Mouse (Mus musculus): ENCODE measurements around the gene Smarcal1.

Smarcal1 gene

GRCm38 (mm10) chr1:72588763-72589162, 5.7 kb downstream of the Smarcal1 start:
- in situ Hi-C loops (cut with MboI, MseI): loop anchor here (25.0 kb wide), 1 partner anchor 276 kb away; the partner anchor contains the start of gene Xrcc5

GRCm38 (mm10) chr1:72590636-72591035, 7.6 kb downstream of the Smarcal1 start:
- in situ Hi-C loops (cut with MboI, MseI): loop anchor here (25.0 kb wide), 1 partner anchor 278 kb away; the partner anchor contains the start of gene Xrcc5

GRCm38 (mm10) chr1:72592350-72592749, 9.3 kb downstream of the Smarcal1 start:
- in situ Hi-C loops (cut with MboI, MseI): loop anchor here (25.0 kb wide), 1 partner anchor 280 kb away; the partner anchor contains the start of gene Xrcc5

- in situ Hi-C loops (cut with MboI, MseI): loop anchor here (25.0 kb wide), 1 partner anchor 281 kb away; the partner anchor contains the start of gene Xrcc5
Measured at GRCm38 (mm10) chr1:72593340-72593951, 10.4 kb downstream of the Smarcal1 start.

- in situ Hi-C loops (cut with MboI, MseI): loop anchor here (25.0 kb wide), 1 partner anchor 283 kb away; the partner anchor contains the start of gene Xrcc5
Measured at GRCm38 (mm10) chr1:72595686-72596085, 12.6 kb downstream of the Smarcal1 start.

- in situ Hi-C loops (cut with MboI, MseI): loop anchor here (25.0 kb wide), 1 partner anchor 284 kb away; the partner anchor contains the start of gene Xrcc5
Measured at GRCm38 (mm10) chr1:72596231-72596630, 13.2 kb downstream of the Smarcal1 start.

GRCm38 (mm10) chr1:72599146-72600101, 16.4 kb downstream of the Smarcal1 start:
- in situ Hi-C loops (cut with MboI, MseI): loop anchor here (25.0 kb wide), 1 partner anchor 287 kb away; the partner anchor contains the start of gene Xrcc5

- in situ Hi-C loops (cut with MboI, MseI): no loop called here
Measured at GRCm38 (mm10) chr1:72600778-72601177, 17.7 kb downstream of the Smarcal1 start.

- in situ Hi-C loops (cut with MboI, MseI): no loop called here
Measured at GRCm38 (mm10) chr1:72601233-72601632, 18.2 kb downstream of the Smarcal1 start.

GRCm38 (mm10) chr1:72602186-72602585, 19.1 kb downstream of the Smarcal1 start:
- in situ Hi-C loops (cut with MboI, MseI): no loop called here

- in situ Hi-C loops (cut with MboI, MseI): no loop called here
Measured at GRCm38 (mm10) chr1:72602803-72603202, 19.8 kb downstream of the Smarcal1 start.

GRCm38 (mm10) chr1:72606186-72606673, 23.2 kb downstream of the Smarcal1 start:
- in situ Hi-C loops (cut with MboI, MseI): no loop called here

GRCm38 (mm10) chr1:72609129-72609528, 26.1 kb downstream of the Smarcal1 start:
- in situ Hi-C loops (cut with MboI, MseI): no loop called here

GRCm38 (mm10) chr1:72609887-72610877, 27.1 kb downstream of the Smarcal1 start:
- in situ Hi-C loops (cut with MboI, MseI): no loop called here

- in situ Hi-C loops (cut with MboI, MseI): no loop called here
Measured at GRCm38 (mm10) chr1:72612172-72612571, 29.1 kb downstream of the Smarcal1 start.

- in situ Hi-C loops (cut with MboI, MseI): no loop called here
Measured at GRCm38 (mm10) chr1:72635221-72635620, 52.2 kb downstream of the Smarcal1 start.

GRCm38 (mm10) chr1:72640658-72641410, 57.8 kb downstream of the Smarcal1 start:
- in situ Hi-C loops (cut with MboI, MseI): no loop called here

- in situ Hi-C loops (cut with MboI, MseI): no loop called here
Measured at GRCm38 (mm10) chr1:72673070-72673469, 90.0 kb downstream of the Smarcal1 start.
